Mouse (Mus musculus): ENCODE data around the gene 1500015O10Rik. TPM values are rescaled to one million over a fixed set of nuclear protein-coding genes. Genes with fewer than 3 reads are reported as not detected.

The 1500015O10Rik gene
- 44.1 and 45.4 TPM in 2 replicates for polyA plus RNA-seq (2012; rRNA removed)
- polyA plus RNA-seq (2014; fragmentation: Nextera tagmentation; extraction: Ambion mirVana) = 98.2 and 112 TPM in 2 replicates

DNA sequence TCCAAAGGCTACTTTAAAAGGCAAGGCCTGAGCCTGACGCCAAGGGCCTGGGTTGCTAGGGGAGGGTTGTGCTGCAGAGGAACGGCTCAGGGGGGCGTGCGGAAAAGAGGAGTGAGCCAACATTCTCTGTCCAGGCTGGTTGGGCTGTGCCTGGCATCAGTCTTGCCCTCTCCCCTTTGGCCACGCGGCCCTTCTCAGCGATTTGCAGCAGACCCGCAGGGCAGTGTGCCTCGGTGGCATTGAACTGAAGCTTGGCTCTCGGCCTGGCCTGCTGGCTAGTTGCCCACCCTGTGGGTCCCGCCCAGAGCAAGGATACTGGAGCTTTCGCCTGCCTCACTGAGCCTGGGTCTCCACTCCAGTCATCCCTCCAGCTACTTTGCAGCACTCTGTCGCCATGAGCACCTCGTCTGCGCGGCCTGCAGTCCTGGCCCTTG lies at the start of gene 1500015O10Rik:
1500015O10Rik (plus strand) TSS at position 112 of the 434 bp plus-strand sequence.
- peak; percentile 57 for DNase-seq (ENCODE audit: low spot score)
- no peaks in the 10 kb centered on the region for H3K36me3 ChIP-seq (ENCODE audit: control insufficient read depth, insufficient read depth, low read length)
- peak; percentile 78 for ATAC-seq (ENCODE audit: low FRiP score, low read depth)
- no peaks in the 10 kb centered on the region for H3K27me3 ChIP-seq (ENCODE audit: control insufficient read depth, insufficient read depth, low read length)
- peak within 1 kb of the TSS; percentile 76 for H3K27ac ChIP-seq (replicated peaks; ENCODE audit: low read depth, low read length)
- no peaks in the 10 kb centered on the region for H3K9me3 ChIP-seq (ENCODE audit: control insufficient read depth, low read length)
- TF ChIP-seq POLR2A (IDR thresholded peaks at IDR 0.05; ENCODE audit: borderline replicate concordance, extremely low read depth, insufficient read depth, insufficient read length) = no peak
- H3K9ac ChIP-seq (ENCODE audit: low read depth, low read length, severe bottlenecking) = no peak within 1 kb of the TSS; the same call in 1 of the 2 replicates
- peaks cover 18% of the 10 kb centered on the region for H3K4me1 ChIP-seq (ENCODE audit: control insufficient read depth, insufficient read depth, low read length)
- peak within 1 kb of the TSS; percentile 18; the same call in 1 of the 2 replicates for H3K4me3 ChIP-seq (replicated peaks; ENCODE audit: low read length)
- WGBS = 50% methylated on average over 16 of the region's 16 CpGs
- peak within 1 kb of the TSS; percentile 39 for H3K4me2 ChIP-seq (replicated peaks; ENCODE audit: low read depth, low read length, severe bottlenecking)

DNA sequence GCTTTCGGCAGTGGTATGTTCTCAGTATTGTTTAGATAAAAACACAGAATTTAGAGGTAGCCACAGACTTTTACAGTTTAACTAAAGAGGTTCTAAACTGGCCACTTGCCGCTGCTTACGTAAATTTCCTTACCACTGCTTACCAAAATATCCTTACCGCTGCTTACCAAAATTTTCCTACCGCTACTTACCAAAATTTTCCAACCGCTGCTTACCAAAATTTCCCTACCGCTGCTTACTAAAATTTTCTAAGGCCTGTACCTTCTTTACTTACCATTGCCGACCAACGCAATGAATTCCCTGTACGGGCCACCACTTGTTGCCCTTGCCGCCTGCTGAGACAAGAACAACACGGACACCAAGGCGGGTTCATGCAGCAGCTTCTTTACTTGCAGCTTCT lies 40.4 kb upstream of the 1500015O10Rik start:
- Histone ChIP-seq H3K4me1 (ENCODE audit: control insufficient read depth, insufficient read depth, low read length) (peaks cover 11% of the 10 kb centered on the region), H3K9ac (ENCODE audit: low read depth, low read length, severe bottlenecking) (no peak overlapping the region), H3K36me3 (ENCODE audit: control insufficient read depth, insufficient read depth, low read length) (no peaks in the 10 kb centered on the region), H3K4me2 (replicated peaks; ENCODE audit: low read depth, low read length, severe bottlenecking) (no peak overlapping the region), H3K27ac (replicated peaks; ENCODE audit: low read depth, low read length) (no peak overlapping the region), H3K27me3 (ENCODE audit: control insufficient read depth, insufficient read depth, low read length) (no peaks in the 10 kb centered on the region), H3K9me3 (ENCODE audit: control insufficient read depth, low read length) (peaks cover 13% of the 10 kb centered on the region; the same call in 1 of the 2 replicates), H3K4me3 (replicated peaks; ENCODE audit: low read length) (no peak overlapping the region)
- WGBS = 97% methylated on average over 13 of the region's 13 CpGs
- TF ChIP-seq POLR2A (IDR thresholded peaks at IDR 0.05; ENCODE audit: borderline replicate concordance, extremely low read depth, insufficient read depth, insufficient read length) = no peak
- DNase-seq (ENCODE audit: low spot score) = no peak
- no peak for ATAC-seq (ENCODE audit: low FRiP score, low read depth)

GRCm38 (mm10) chr1:43690507-43690906 lies 39.9 kb upstream of the 1500015O10Rik start:
- peaks cover 13% of the 10 kb centered on the region; the same call in 1 of the 2 replicates for H3K9me3 ChIP-seq (ENCODE audit: control insufficient read depth, low read length)
- DNase-seq (ENCODE audit: low spot score) = no peak
- no peak for ATAC-seq (ENCODE audit: low FRiP score, low read depth)
- no peaks in the 10 kb centered on the region for H3K27me3 ChIP-seq (ENCODE audit: control insufficient read depth, insufficient read depth, low read length)
- no peak overlapping the region for H3K9ac ChIP-seq (ENCODE audit: low read depth, low read length, severe bottlenecking)
- H3K27ac ChIP-seq (replicated peaks; ENCODE audit: low read depth, low read length) = no peak overlapping the region
- WGBS = 93% methylated on average over 15 of the region's 15 CpGs
- no peak overlapping the region for H3K4me2 ChIP-seq (replicated peaks; ENCODE audit: low read depth, low read length, severe bottlenecking)
- H3K4me1 ChIP-seq (ENCODE audit: control insufficient read depth, insufficient read depth, low read length) = peaks cover 16% of the 10 kb centered on the region
- TF ChIP-seq POLR2A (IDR thresholded peaks at IDR 0.05; ENCODE audit: borderline replicate concordance, extremely low read depth, insufficient read depth, insufficient read length) = no peak
- H3K4me3 ChIP-seq (replicated peaks; ENCODE audit: low read length) = no peak overlapping the region
- H3K36me3 ChIP-seq (ENCODE audit: control insufficient read depth, insufficient read depth, low read length) = no peaks in the 10 kb centered on the region

DNA sequence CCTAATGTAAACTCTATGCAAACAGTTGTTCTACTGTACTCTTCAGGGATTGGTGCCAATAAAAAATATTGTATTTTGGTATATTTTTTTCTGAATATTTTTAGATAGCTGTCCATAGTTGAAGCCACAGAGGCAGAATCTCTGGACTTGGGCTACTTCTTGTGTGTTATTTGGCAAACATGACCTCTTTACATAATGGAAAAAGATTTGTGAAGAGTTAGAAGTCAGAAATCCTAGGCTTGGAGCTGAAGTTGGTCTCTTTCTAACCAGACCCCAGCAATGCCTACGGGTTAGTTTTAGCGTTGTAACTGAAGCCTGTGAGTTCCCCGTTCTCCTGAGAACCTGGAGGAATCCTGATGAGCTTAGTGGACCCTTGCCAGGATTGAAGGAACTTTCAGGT lies 36.3 kb upstream of the 1500015O10Rik start:
- ATAC-seq (ENCODE audit: low FRiP score, low read depth) (no peak), DNase-seq (ENCODE audit: low spot score) (no peak)
- H3K4me1 ChIP-seq (ENCODE audit: control insufficient read depth, insufficient read depth, low read length) = peaks cover 27% of the 10 kb centered on the region
- WGBS = 45% methylated on average over 3 of the region's 3 CpGs
- no peak overlapping the region for H3K9ac ChIP-seq (ENCODE audit: low read depth, low read length, severe bottlenecking)
- H3K4me3 ChIP-seq (replicated peaks; ENCODE audit: low read length) = no peak overlapping the region
- no peaks in the 10 kb centered on the region for H3K27me3 ChIP-seq (ENCODE audit: control insufficient read depth, insufficient read depth, low read length)
- no peak overlapping the region for H3K4me2 ChIP-seq (replicated peaks; ENCODE audit: low read depth, low read length, severe bottlenecking)
- H3K36me3 ChIP-seq (ENCODE audit: control insufficient read depth, insufficient read depth, low read length) = no peaks in the 10 kb centered on the region
- TF ChIP-seq POLR2A (IDR thresholded peaks at IDR 0.05; ENCODE audit: borderline replicate concordance, extremely low read depth, insufficient read depth, insufficient read length) = no peak
- H3K27ac ChIP-seq (replicated peaks; ENCODE audit: low read depth, low read length) = peak overlapping the region; percentile 89
- H3K9me3 ChIP-seq (ENCODE audit: control insufficient read depth, low read length) = no peaks in the 10 kb centered on the region; the same call in 1 of the 2 replicates

DNA sequence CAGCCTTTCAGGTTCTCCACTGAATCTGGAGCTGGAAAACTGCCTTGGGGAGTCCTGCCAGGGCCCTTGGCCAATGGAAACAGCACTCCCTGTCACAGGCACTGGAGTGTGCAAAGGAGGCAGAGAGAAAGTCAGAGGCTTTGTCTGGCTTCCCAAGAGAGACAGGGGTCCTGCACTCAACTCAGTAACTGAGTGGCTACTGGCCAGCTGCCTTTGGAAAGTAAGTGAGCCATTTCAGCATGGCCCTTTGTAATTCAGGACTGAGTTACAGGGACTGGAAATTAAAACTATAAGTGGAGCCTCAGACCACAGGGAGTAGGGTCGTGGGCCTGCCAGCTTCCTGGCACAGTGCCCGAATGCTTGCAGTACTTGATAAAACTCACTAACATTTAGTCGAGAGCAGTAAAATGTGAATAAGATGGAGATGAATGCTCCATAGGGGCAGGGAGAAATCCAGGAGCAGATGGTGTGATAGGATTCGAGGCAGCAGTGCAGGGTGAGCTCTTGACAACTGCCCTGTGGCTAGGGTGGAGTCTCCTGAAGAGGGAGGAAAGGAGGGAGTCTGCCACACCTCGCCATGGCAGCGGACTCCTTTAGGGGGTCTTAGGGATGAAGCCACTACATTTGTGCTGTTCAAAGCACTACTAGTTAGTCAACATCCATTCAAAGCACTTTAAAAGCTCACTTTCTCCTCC lies 35.4 kb upstream of the 1500015O10Rik start:
- Histone ChIP-seq H3K4me3 (replicated peaks; ENCODE audit: low read length) (no peak overlapping the region), H3K27me3 (ENCODE audit: control insufficient read depth, insufficient read depth, low read length) (no peaks in the 10 kb centered on the region), H3K9ac (ENCODE audit: low read depth, low read length, severe bottlenecking) (peak overlapping the region; percentile 28; the same call in 1 of the 2 replicates), H3K27ac (replicated peaks; ENCODE audit: low read depth, low read length) (peak overlapping the region; percentile 89), H3K4me2 (replicated peaks; ENCODE audit: low read depth, low read length, severe bottlenecking) (peak overlapping the region; percentile 22), H3K36me3 (ENCODE audit: control insufficient read depth, insufficient read depth, low read length) (no peaks in the 10 kb centered on the region), H3K9me3 (ENCODE audit: control insufficient read depth, low read length) (no peaks in the 10 kb centered on the region), H3K4me1 (ENCODE audit: control insufficient read depth, insufficient read depth, low read length) (peaks cover 27% of the 10 kb centered on the region)
- DNase-seq (ENCODE audit: low spot score) (peak; percentile 92), ATAC-seq (ENCODE audit: low FRiP score, low read depth) (peak; percentile 79)
- WGBS = 4% methylated on average over 6 of the region's 6 CpGs
- no peak for TF ChIP-seq POLR2A (IDR thresholded peaks at IDR 0.05; ENCODE audit: borderline replicate concordance, extremely low read depth, insufficient read depth, insufficient read length)

Measured in limb, embryonic 14.5 days (tissue).